Mouse (Mus musculus): ENCODE results near the gene Tnni2.

DNA sequence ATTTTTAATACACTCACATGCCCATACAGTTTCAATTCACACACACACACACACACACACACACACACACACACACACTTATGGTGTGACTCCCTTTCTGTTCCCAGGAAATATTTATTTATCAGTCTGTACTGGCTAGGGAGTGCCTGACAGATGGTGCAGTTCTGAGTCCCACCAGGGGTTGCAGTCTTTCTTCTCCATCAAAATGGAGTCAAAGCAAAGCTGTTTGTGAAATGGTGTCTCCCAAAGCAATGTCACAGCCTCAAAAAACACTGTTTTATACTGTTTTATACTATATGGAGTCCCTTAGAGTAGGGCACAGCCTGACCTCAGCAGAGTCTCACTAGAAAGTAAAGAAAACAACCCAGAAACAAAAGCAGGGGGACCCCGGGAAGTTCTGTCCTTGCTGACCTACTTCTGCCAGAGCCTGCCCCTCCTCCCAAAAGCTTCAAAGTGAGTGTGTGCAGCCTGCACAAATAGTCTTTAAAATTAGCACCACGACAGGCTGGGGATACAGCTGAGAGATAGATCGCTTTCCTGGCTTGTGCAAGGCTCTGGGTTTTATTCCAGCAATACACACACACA is 15.7 kb downstream of the Tnni2 start:
- TF ChIP-seq GATA1 (IDR thresholded peaks at IDR 0.05; ENCODE audit: borderline replicate concordance, low read length), result no peak
- no peak for TF ChIP-seq CTCF (IDR thresholded peaks at IDR 0.05; ENCODE audit: low read depth, low read length)

Data from G1E (cell line).